Mouse (Mus musculus) spleen, postnatal 10 days (tissue): Measurements from ENCODE around the gene Aprt.

ENCODE experiments used
- DNase-seq, 2 experiments: peaks; one replicate each; pipeline ENCODE4 v3.0.0; 2021 to 2022; ENCODE audit warnings: low spot score in 2 of 2

The Aprt gene

DNA sequence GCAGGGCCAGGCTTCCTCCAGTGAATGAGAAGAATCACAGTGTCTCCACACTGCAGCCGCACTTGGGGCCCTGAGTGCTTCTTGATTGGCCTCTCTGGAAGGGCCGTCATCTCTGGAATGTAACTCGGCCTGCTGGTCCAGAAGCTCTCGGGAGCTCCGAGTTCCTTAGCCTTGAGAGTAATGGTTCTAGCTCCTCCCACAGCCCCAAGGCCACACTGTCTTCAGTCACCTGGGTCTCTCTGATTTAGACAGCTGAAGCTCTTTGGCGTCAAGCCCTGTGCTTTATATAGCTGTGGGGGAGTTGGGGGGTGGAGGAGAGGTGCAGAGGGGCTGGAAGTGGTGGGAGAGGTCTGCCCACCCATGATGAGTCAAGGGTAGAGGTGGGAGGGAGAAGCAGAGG lies 39.7 kb downstream of the Aprt start:
- peak in 1 of 2 experiments; percentile 37 for DNase-seq

DNA sequence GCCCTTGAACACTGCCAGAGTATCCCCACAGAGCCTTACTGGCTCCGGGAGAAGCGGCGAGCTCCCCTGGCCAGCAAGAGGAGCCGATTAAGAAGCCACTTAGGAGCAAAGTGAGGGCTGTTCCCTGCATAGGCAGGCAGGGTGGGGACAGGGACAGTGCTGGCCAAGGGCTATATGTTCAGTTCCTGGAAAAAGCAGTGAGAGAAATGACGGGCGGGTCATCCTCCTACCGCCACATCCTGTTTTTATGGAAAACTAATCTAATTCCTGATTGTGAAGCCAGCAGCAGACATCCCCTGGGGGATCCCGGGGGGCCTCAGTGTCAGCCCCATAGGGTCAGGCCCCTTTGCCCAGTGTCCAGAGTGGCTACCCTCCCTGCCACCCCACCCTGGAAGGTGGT lies 45.4 kb downstream of the Aprt start:
- DNase-seq, result no peak

DNA sequence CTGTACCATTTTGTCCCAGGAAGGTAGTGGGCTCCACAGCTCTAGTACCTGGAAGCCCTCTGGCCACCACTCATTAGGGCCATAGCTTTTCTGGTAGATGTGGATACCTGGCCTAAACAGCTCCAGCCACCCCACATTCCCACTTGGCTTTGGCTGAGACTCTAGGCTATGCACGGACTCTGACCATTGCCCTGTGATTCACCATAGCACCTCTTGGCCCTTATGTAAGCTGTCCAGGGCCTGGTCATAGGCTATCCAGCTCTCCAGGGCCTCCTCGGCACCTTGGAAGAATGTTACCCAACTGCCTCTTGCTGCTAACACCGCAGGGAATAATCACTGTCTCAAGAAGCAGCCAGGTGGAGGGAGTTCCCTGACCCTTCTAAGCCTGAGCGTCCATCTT lies 47.5 kb downstream of the Aprt start:
- no peak for DNase-seq

DNA sequence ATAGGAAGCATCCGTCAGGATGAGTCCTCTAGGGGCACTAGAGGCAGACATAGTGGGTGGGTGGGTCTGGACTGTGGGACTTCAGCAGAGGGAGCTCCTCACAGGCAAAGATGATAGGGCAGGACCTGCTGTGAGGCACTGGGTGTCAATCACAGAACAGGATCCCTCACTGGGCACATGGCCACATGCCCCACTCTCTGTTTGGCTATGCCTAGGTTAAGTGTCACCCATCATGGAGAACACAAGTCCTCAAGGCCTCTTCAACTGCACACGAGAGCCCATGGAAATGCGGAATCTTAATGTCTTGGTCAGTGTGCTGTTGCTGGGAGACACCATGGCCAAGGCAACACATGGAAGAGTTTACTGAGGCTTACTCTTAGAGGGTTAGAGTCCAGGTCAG lies 48.8 kb downstream of the Aprt start:
- no peak for DNase-seq

DNA sequence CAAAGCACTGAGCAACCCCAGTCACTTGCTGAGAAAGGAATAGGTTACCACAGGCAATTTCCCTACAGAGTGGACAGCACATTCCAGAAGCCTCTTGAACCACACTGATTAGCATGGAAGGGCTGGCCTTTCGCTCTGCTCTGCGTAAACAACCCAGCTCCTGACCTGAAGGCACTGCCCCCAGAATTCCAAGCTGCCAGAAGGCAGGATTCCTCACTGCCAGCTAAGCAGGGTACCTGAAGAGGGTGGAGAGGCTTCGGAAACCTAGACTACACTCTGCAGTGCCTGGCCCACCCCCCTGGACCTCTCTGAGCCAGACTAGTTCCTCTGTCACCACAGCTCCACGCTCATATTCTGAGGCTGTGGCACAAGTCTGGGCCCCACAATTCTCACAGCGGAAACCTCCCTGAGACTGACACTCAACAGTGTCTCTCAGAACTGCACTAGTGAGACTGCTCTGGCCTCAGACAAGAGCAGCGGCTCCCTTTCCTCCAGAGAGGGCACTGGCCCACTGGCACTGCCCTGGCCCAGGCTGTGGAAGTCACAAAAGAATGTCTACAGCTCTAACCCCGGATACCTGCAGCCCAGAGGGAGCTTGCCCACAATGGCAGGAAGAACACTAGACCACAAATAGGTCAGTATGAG lies 50.1 kb downstream of the Aprt start:
- no peak for DNase-seq

DNA sequence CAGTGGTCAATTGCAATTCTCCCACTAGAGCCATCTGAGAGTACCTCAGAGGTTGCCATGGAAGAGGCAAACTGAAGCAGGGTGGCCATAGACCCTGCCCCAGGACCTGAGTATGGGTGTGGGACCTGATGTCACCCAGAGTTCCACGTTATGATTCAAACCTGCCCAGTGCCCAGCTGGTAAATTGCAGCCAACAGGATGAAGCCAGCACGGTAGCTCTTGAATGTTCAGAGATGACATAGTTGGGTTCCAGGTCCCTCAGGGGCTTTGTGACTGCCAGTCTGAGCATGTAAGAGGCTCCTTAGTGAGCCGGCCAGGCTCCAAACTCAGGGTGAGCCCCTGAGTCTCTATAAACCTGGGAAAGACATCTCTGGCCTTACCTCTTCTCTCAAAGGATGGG lies 50.6 kb downstream of the Aprt start:
- no peak for DNase-seq

DNA sequence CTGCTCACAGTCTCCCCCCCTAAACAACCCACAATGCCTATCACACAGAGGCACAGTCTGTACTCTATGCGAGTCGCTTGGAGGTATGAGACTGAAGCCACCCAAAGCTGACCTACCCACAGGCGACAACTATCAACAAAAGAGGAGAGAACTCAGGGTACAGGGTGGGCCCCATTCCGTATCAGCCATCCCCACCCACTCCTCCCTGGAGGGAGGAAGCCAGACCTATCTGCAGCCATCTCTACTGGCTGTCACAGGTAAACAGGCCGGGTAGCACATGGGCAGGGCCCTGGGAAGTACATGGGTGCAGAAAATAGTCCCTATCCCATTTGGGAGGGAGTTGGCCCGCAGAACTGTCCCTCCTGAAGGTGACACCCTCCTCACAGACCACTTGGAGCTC lies 51.7 kb downstream of the Aprt start:
- DNase-seq, result no peak
